Mouse (Mus musculus): ENCODE results near the gene Abca7.
"Not testable (repeated sequence)": the region's sequence is repeated elsewhere in the genome, so short reads cannot be mapped to it uniquely, and the experiment has no call there.

The Abca7 gene

GRCm38 (mm10) chr10:80047041-80047565 is 50.8 kb downstream of the Abca7 start, which contains the start of gene Gpx4:
Gpx4 (plus strand) TSS chr10:80047166.
- DNase-seq (ENCODE audit: low spot score): no peak

GRCm38 (mm10) chr10:80048396-80048795 is 52.1 kb downstream of the Abca7 start:
- DNase-seq (ENCODE audit: low spot score): no peak

GRCm38 (mm10) chr10:80048834-80049233 is 52.5 kb downstream of the Abca7 start:
- no peak for DNase-seq (ENCODE audit: low spot score)

GRCm38 (mm10) chr10:80050244-80050643 is 54.0 kb downstream of the Abca7 start:
- DNase-seq (ENCODE audit: low spot score): no peak

GRCm38 (mm10) chr10:80050885-80051617 is 54.8 kb downstream of the Abca7 start:
- no peak for DNase-seq (ENCODE audit: low spot score)

GRCm38 (mm10) chr10:80051618-80052373 is 55.5 kb downstream of the Abca7 start:
- no peak for DNase-seq (ENCODE audit: low spot score)

- DNase-seq (ENCODE audit: low spot score): no peak
These were observed 56.1 kb downstream of the Abca7 start for GRCm38 (mm10) chr10:80052374-80052764.

- peak; percentile 98 for DNase-seq (ENCODE audit: low spot score)
These were observed 57.0 kb downstream of the Abca7 start for GRCm38 (mm10) chr10:80053259-80053780.

- DNase-seq (ENCODE audit: low spot score): no peak
These were observed 57.8 kb downstream of the Abca7 start for GRCm38 (mm10) chr10:80053831-80054815.

- not testable (repeated sequence) for DNase-seq (ENCODE audit: low spot score)
These were observed 58.6 kb downstream of the Abca7 start for GRCm38 (mm10) chr10:80054911-80055310.

- no peak for DNase-seq (ENCODE audit: low spot score)
These were observed 59.1 kb downstream of the Abca7 start for GRCm38 (mm10) chr10:80055364-80055763.

GRCm38 (mm10) chr10:80055891-80056290 is 59.6 kb downstream of the Abca7 start:
- DNase-seq (ENCODE audit: low spot score): no peak

- DNase-seq (ENCODE audit: low spot score): no peak
These were observed 60.2 kb downstream of the Abca7 start for GRCm38 (mm10) chr10:80056506-80056905.

GRCm38 (mm10) chr10:80056976-80057682 is 60.8 kb downstream of the Abca7 start:
- no peak for DNase-seq (ENCODE audit: low spot score)

- DNase-seq (ENCODE audit: low spot score): no peak
These were observed 61.5 kb downstream of the Abca7 start for GRCm38 (mm10) chr10:80057683-80058326.

- no peak for DNase-seq (ENCODE audit: low spot score)
These were observed 66.8 kb downstream of the Abca7 start for GRCm38 (mm10) chr10:80063104-80063503.

GRCm38 (mm10) chr10:80063877-80064650 is 67.8 kb downstream of the Abca7 start:
- DNase-seq (ENCODE audit: low spot score): no peak

All from urinary bladder, postnatal 10 days (tissue).